Mouse (Mus musculus) heart, postnatal 0 days (tissue): Measurements from ENCODE around the gene Slc30a1.

Source experiments
- CTCF ChIP-seq: IDR thresholded peaks from 2 replicates; pipeline ENCODE4 v1.5.1; 2016; ENCODE audit warnings: antibody characterized with exemption, control low read depth, low read depth
- EP300 ChIP-seq: IDR thresholded peaks from 2 replicates; pipeline ENCODE4 v1.6.1; 2016; ENCODE audit warnings: antibody characterized with exemption, low read depth

- TF ChIP-seq CTCF, result no peak
- TF ChIP-seq EP300, result no peak
Measured at GRCm38 (mm10) chr1:191891912-191892311, 14.7 kb upstream of the Slc30a1 start.
